Mouse (Mus musculus): ENCODE measurements around the gene Gprc5b. TPM values are rescaled to one million over a fixed set of nuclear protein-coding genes. Genes with fewer than 3 reads are reported as not detected.

Gprc5b gene
- polyA plus RNA-seq, 1 experiment: 3.6 TPM

GRCm38 (mm10) chr7:119015736-119016135 lies 20.7 kb upstream of the Gprc5b start:
- H3K27me3 ChIP-seq (ENCODE audit: control insufficient read depth, insufficient read depth, low read length): no peaks in the 10 kb centered on the region
- no peaks in the 10 kb centered on the region for H3K4me1 ChIP-seq (ENCODE audit: control insufficient read depth, insufficient read depth, insufficient read length, low read length)
- 2% methylated on average over 3 of the region's 3 CpGs for WGBS
- TF ChIP-seq POLR2A (IDR thresholded peaks at IDR 0.05; ENCODE audit: low read depth, low read length) (no peak), CTCF (IDR thresholded peaks at IDR 0.05; ENCODE audit: extremely low read depth, insufficient read length, insufficient replicate concordance, low read depth, low read length) (peak; percentile 30; the same call in 1 of the 2 replicates)
- no peaks in the 10 kb centered on the region for H3K36me3 ChIP-seq (ENCODE audit: control insufficient read depth, insufficient read depth, low read length)
- no peak overlapping the region for H3K27ac ChIP-seq (ENCODE audit: insufficient read depth, low read depth, low read length)
- no peak overlapping the region for H3K4me3 ChIP-seq (ENCODE audit: low read depth, low read length)

GRCm38 (mm10) chr7:119010854-119011529 lies 16.0 kb upstream of the Gprc5b start:
- no peak overlapping the region for H3K27ac ChIP-seq (ENCODE audit: insufficient read depth, low read depth, low read length)
- no peaks in the 10 kb centered on the region for H3K36me3 ChIP-seq (ENCODE audit: control insufficient read depth, insufficient read depth, low read length)
- no peak overlapping the region for H3K4me3 ChIP-seq (ENCODE audit: low read depth, low read length)
- H3K27me3 ChIP-seq (ENCODE audit: control insufficient read depth, insufficient read depth, low read length): no peaks in the 10 kb centered on the region
- H3K4me1 ChIP-seq (ENCODE audit: control insufficient read depth, insufficient read depth, insufficient read length, low read length): no peaks in the 10 kb centered on the region
- 18% methylated on average over 5 of the region's 5 CpGs for WGBS
- TF ChIP-seq POLR2A (IDR thresholded peaks at IDR 0.05; ENCODE audit: low read depth, low read length) (no peak), CTCF (IDR thresholded peaks at IDR 0.05; ENCODE audit: extremely low read depth, insufficient read length, insufficient replicate concordance, low read depth, low read length) (peak; percentile 39; the same call in 1 of the 2 replicates)

- TF ChIP-seq CTCF (IDR thresholded peaks at IDR 0.05; ENCODE audit: extremely low read depth, insufficient read length, insufficient replicate concordance, low read depth, low read length) (no peak), POLR2A (IDR thresholded peaks at IDR 0.05; ENCODE audit: low read depth, low read length) (no peak)
- Histone ChIP-seq H3K36me3 (ENCODE audit: control insufficient read depth, insufficient read depth, low read length) (no peaks in the 10 kb centered on the region), H3K4me3 (ENCODE audit: low read depth, low read length) (no peak overlapping the region), H3K4me1 (ENCODE audit: control insufficient read depth, insufficient read depth, insufficient read length, low read length) (no peaks in the 10 kb centered on the region), H3K27ac (ENCODE audit: insufficient read depth, low read depth, low read length) (no peak overlapping the region), H3K27me3 (ENCODE audit: control insufficient read depth, insufficient read depth, low read length) (no peaks in the 10 kb centered on the region)
- WGBS: 8% methylated on average over 2 of the region's 2 CpGs
Measured at GRCm38 (mm10) chr7:119002501-119002900, 7.5 kb upstream of the Gprc5b start.

GRCm38 (mm10) chr7:119001965-119002364 lies 7.0 kb upstream of the Gprc5b start:
- 69% methylated on average over 2 of the region's 2 CpGs for WGBS
- TF ChIP-seq CTCF (IDR thresholded peaks at IDR 0.05; ENCODE audit: extremely low read depth, insufficient read length, insufficient replicate concordance, low read depth, low read length): no peak
- TF ChIP-seq POLR2A (IDR thresholded peaks at IDR 0.05; ENCODE audit: low read depth, low read length): no peak
- H3K4me3 ChIP-seq (ENCODE audit: low read depth, low read length): no peak overlapping the region
- H3K27me3 ChIP-seq (ENCODE audit: control insufficient read depth, insufficient read depth, low read length): no peaks in the 10 kb centered on the region
- no peaks in the 10 kb centered on the region for H3K4me1 ChIP-seq (ENCODE audit: control insufficient read depth, insufficient read depth, insufficient read length, low read length)
- H3K36me3 ChIP-seq (ENCODE audit: control insufficient read depth, insufficient read depth, low read length): no peaks in the 10 kb centered on the region
- H3K27ac ChIP-seq (ENCODE audit: insufficient read depth, low read depth, low read length): no peak overlapping the region

GRCm38 (mm10) chr7:118999857-119000256 lies 4.8 kb upstream of the Gprc5b start:
- 44% methylated on average over 2 of the region's 2 CpGs for WGBS
- Histone ChIP-seq H3K27ac (ENCODE audit: insufficient read depth, low read depth, low read length) (no peak overlapping the region), H3K27me3 (ENCODE audit: control insufficient read depth, insufficient read depth, low read length) (peaks cover 9% of the 10 kb centered on the region), H3K4me3 (ENCODE audit: low read depth, low read length) (no peak overlapping the region), H3K36me3 (ENCODE audit: control insufficient read depth, insufficient read depth, low read length) (no peaks in the 10 kb centered on the region), H3K4me1 (ENCODE audit: control insufficient read depth, insufficient read depth, insufficient read length, low read length) (peaks cover 4% of the 10 kb centered on the region; the same call in 1 of the 2 replicates)
- no peak for TF ChIP-seq CTCF (IDR thresholded peaks at IDR 0.05; ENCODE audit: extremely low read depth, insufficient read length, insufficient replicate concordance, low read depth, low read length)
- TF ChIP-seq POLR2A (IDR thresholded peaks at IDR 0.05; ENCODE audit: low read depth, low read length): no peak

GRCm38 (mm10) chr7:118996137-118996837 lies 1.3 kb upstream of the Gprc5b start:
- peaks cover 23% of the 10 kb centered on the region for H3K27me3 ChIP-seq (ENCODE audit: control insufficient read depth, insufficient read depth, low read length)
- 7% methylated on average over 13 of the region's 13 CpGs for WGBS
- no peak overlapping the region for H3K4me3 ChIP-seq (ENCODE audit: low read depth, low read length)
- H3K36me3 ChIP-seq (ENCODE audit: control insufficient read depth, insufficient read depth, low read length): no peaks in the 10 kb centered on the region
- no peak overlapping the region for H3K27ac ChIP-seq (ENCODE audit: insufficient read depth, low read depth, low read length)
- peaks cover 4% of the 10 kb centered on the region; the same call in 1 of the 2 replicates for H3K4me1 ChIP-seq (ENCODE audit: control insufficient read depth, insufficient read depth, insufficient read length, low read length)
- TF ChIP-seq CTCF (IDR thresholded peaks at IDR 0.05; ENCODE audit: extremely low read depth, insufficient read length, insufficient replicate concordance, low read depth, low read length) (peak; percentile 79; the same call in 1 of the 2 replicates), POLR2A (IDR thresholded peaks at IDR 0.05; ENCODE audit: low read depth, low read length) (no peak)

- H3K27ac ChIP-seq (ENCODE audit: insufficient read depth, low read depth, low read length): no peak overlapping the region
- peak overlapping the region; percentile 72 for H3K4me3 ChIP-seq (ENCODE audit: low read depth, low read length)
- 17% methylated on average over 14 of the region's 14 CpGs for WGBS
- TF ChIP-seq POLR2A (IDR thresholded peaks at IDR 0.05; ENCODE audit: low read depth, low read length): no peak
- TF ChIP-seq CTCF (IDR thresholded peaks at IDR 0.05; ENCODE audit: extremely low read depth, insufficient read length, insufficient replicate concordance, low read depth, low read length): no peak
- peaks cover 4% of the 10 kb centered on the region; the same call in 1 of the 2 replicates for H3K4me1 ChIP-seq (ENCODE audit: control insufficient read depth, insufficient read depth, insufficient read length, low read length)
- H3K27me3 ChIP-seq (ENCODE audit: control insufficient read depth, insufficient read depth, low read length): peaks cover 23% of the 10 kb centered on the region
- H3K36me3 ChIP-seq (ENCODE audit: control insufficient read depth, insufficient read depth, low read length): no peaks in the 10 kb centered on the region
Measured at GRCm38 (mm10) chr7:118995671-118996070, 660 bp upstream of the Gprc5b start.

All from small intestine, adult 2 months (tissue).